Mouse (Mus musculus) heart, adult 2 months (tissue): ENCODE data around the gene Vegfb. TPM values are rescaled to one million over a fixed set of nuclear protein-coding genes. Genes with fewer than 3 reads are reported as not detected.

ENCODE experiments used
- DNase-seq, 2 experiments: peaks; one replicate each; pipeline ENCODE4 v3.0.0; 2021
- H3K27ac ChIP-seq: fragments of 200-600 bp; 2 replicates; pipeline ENCODE4 v1.8.1; 2022
- H3K27me3 ChIP-seq: fragments of 200-500 bp; 2 replicates; pipeline ENCODE4 v1.6.1; 2012; ENCODE audit warnings: mild to moderate bottlenecking, low read length, inconsistent platforms, mixed read lengths; ENCODE audit not compliant: control insufficient read depth, insufficient read depth
- H3K36me3 ChIP-seq: fragments of 200-500 bp; 2 replicates; pipeline ENCODE4 v1.6.1; 2012; ENCODE audit warnings: low read length, inconsistent platforms; ENCODE audit not compliant: control insufficient read depth, insufficient read depth
- H3K4me1 ChIP-seq: fragments of 200-500 bp; 2 replicates; pipeline ENCODE4 v1.6.1; 2011; ENCODE audit warnings: low read length; ENCODE audit not compliant: control insufficient read depth, insufficient read depth
- H3K4me3 ChIP-seq: fragments of 200-600 bp; 2 replicates; pipeline ENCODE4 v1.8.1; 2022
- H3K79me2 ChIP-seq: fragments of 200-500 bp; replicated peaks from 2 replicates; pipeline ENCODE4 v1.6.1; 2012; ENCODE audit warnings: mild to moderate bottlenecking, inconsistent platforms, low read length, moderate library complexity, mixed read lengths; ENCODE audit not compliant: control insufficient read depth, insufficient read depth
- H3K9ac ChIP-seq: fragments of 200-500 bp; 2 replicates; pipeline ENCODE4 v1.6.1; 2012; ENCODE audit warnings: low read depth, mild to moderate bottlenecking, control low read depth, inconsistent platforms, low read length, mixed read lengths
- CTCF ChIP-seq: fragments of 200-600 bp; IDR thresholded peaks from 2 replicates; pipeline ENCODE4 v1.8.1; 2022; ENCODE audit warnings: antibody characterized with exemption, mild to moderate bottlenecking, moderate library complexity
- EP300 ChIP-seq: fragments of 200-500 bp; IDR thresholded peaks from 2 replicates; pipeline ENCODE4 v1.6.1; 2011; ENCODE audit warnings: low read depth, low read length, control low read depth; ENCODE audit not compliant: insufficient read depth
- POLR2A ChIP-seq: fragments of 200-500 bp; IDR thresholded peaks from 2 replicates; pipeline ENCODE4 v1.6.1; 2011; ENCODE audit warnings: mild to moderate bottlenecking, low read depth, low read length, control low read depth; ENCODE audit not compliant: insufficient read depth
- WGBS: fragments of 180-500 bp; shearing (Covaris S2); methylation state at CpG from one replicate; pipeline ENCODE4 v1.1.7; 2018; 5-methylcytosine and 5-hydroxymethylcytosine counted together
- intact Hi-C: fragments of 180-260 bp; cut with DNase I; formaldehyde crosslinking; loops from one replicate; pipeline ENCODE4 v1.15.1; 2025
- polyA plus RNA-seq: library from polyadenylated mRNA; depleted of rRNA; stranded (reverse); fragments of >200 nt; gene quantifications from 2 replicates; pipeline ENCODE4 v1.2.3, GENCODE M21; 2012
- total RNA-seq, 2 experiments: library from RNA; stranded (reverse); gene quantifications; 2 replicates each; pipeline ENCODE4 v1.2.3; 2021

The Vegfb gene
- total and polyA plus RNA-seq, 3 experiments = 355 to 501 (median 413) TPM

DNA sequence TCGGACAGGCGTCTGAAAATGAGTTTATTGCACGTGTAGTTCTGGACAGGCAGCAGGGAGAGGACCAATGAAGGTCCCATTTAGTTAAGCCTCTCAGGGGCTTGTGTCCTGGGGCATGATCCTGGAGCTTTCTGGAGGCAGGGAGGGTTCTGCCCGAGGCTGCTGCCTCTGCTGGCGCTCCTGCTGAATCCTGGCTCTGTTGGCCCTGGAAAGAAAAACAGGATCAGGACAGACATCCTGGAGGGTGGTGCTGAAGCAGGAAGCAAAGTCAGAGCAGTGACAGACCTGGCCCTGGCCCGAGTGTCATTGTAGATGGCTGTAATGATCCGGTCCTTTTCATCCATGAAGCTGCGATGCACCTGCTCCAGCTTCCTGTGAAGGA lies 444 bp upstream of the Vegfb start:
- intact Hi-C loops = no loop called here
- Histone ChIP-seq H3K4me3 (peak overlapping the region; percentile 76), H3K79me2 (peaks cover 2% of the 10 kb centered on the region; the same call in 1 of the 2 replicates), H3K9ac (peak overlapping the region; percentile 89), H3K4me1 (peaks cover 8% of the 10 kb centered on the region), H3K27ac (peak overlapping the region; percentile 94), H3K27me3 (no peaks in the 10 kb centered on the region), H3K36me3 (no peaks in the 10 kb centered on the region)
- TF ChIP-seq CTCF (no peak), POLR2A (no peak; the same call in 1 of the 2 replicates), EP300 (no peak)
- 4% methylated on average over 8 of the region's 8 CpGs for WGBS
- DNase-seq = no peak

DNA sequence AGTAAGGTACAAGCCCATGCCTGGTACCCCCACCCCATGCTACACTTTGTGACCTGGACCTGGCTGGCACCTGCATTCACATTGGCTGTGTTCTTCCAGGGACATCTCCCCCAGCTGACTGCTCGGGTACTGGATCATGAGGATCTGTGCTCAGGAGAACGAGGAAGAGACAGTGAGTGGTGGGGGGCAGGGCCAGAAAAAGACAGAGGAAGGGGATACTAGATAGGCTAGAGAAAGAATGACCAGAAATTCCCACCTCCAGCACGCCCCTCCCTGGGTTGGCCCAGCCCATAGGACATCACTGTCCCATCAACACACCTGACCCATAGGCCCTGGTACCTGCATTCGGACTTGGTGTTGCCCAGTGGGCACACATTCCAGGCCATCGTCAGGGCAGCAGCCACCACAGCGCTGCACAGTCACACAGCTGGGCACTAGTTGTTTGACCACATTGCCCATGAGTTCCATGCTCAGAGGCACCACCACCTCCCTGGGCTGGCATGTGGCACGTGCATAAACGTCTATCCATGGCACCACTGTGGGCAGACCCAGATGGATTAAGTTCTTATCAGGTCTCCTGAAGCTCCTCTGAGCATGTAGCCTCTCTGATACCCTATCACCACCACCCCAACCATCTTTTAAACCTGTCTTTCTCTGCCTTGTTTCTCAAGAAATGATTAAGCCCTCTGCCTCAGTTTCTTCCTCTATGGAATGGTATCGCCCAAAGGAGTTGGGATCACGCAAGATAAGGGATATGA lies 1.3 kb downstream of the Vegfb start:
- WGBS = 65% methylated on average over 10 of the region's 10 CpGs
- H3K9ac ChIP-seq = peak overlapping the region; percentile 89
- H3K36me3 ChIP-seq = no peaks in the 10 kb centered on the region

DNA sequence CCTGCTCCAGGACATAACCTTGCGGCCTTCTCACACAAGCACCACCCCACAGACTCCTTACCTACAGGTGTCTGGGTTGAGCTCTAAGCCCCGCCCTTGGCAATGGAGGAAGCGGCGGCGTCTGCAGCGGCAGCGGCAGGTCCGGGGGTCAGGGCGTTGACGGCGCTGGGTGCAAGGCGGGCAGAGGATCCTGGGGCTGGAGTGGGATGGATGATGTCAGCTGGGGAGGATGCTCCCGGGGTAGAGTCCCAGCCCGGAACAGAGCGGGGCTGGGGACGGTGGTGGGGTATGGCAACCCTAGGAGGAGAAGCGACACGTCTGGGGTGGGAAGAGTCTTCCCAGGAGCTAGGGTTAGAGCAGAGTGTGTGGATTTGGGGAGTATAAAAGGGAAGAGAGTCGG lies 2.2 kb downstream of the Vegfb start:
- DNase-seq = peak in 1 of 2 experiments; percentile 24
- Histone ChIP-seq H3K79me2 (peaks cover 2% of the 10 kb centered on the region; the same call in 1 of the 2 replicates), H3K4me3 (no peak overlapping the region), H3K9ac (no peak overlapping the region), H3K27ac (no peak overlapping the region), H3K27me3 (no peaks in the 10 kb centered on the region), H3K36me3 (no peaks in the 10 kb centered on the region), H3K4me1 (peaks cover 6% of the 10 kb centered on the region)
- intact Hi-C loops = no loop called here
- TF ChIP-seq CTCF (no peak), POLR2A (no peak), EP300 (no peak)
- 88% methylated on average over 19 of the region's 19 CpGs for WGBS

More for the DNA sequence above, 1.3 kb downstream of the Vegfb start:
- Histone ChIP-seq H3K4me3 (peak overlapping the region; percentile 76), H3K27me3 (no peaks in the 10 kb centered on the region), H3K79me2 (peaks cover 2% of the 10 kb centered on the region; the same call in 1 of the 2 replicates), H3K27ac (peak overlapping the region; percentile 94), H3K4me1 (peaks cover 6% of the 10 kb centered on the region)
- no peak for DNase-seq
- no peak for TF ChIP-seq POLR2A
- no peak for TF ChIP-seq CTCF
- no peak for TF ChIP-seq EP300
- intact Hi-C loops = no loop called here

DNA sequence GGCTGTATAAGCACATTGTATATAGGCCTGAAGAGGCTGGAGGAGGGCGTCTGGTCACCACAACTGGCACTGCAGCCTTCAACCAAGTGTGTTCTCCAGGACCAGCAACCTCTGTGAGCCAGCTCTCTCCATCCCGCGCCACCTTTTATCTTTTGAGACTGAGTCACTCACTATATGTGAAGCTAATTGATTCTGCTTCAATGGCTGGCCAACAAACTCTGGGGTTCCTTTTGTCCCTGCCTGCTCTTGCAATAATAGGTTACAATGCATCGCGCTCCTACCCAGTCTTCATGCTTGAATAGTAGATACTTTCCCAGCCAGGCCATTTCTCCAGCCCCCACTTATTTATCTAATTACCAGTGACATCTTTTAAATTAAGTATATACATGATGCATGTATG lies 3.8 kb downstream of the Vegfb start:
- WGBS = 93% methylated on average over 5 of the region's 5 CpGs
- Histone ChIP-seq H3K79me2 (peaks cover 2% of the 10 kb centered on the region; the same call in 1 of the 2 replicates), H3K9ac (no peak overlapping the region), H3K4me1 (peaks cover 6% of the 10 kb centered on the region), H3K27me3 (no peaks in the 10 kb centered on the region), H3K4me3 (no peak overlapping the region), H3K27ac (no peak overlapping the region), H3K36me3 (no peaks in the 10 kb centered on the region)
- DNase-seq = no peak
- TF ChIP-seq CTCF (no peak), EP300 (no peak), POLR2A (no peak)
- intact Hi-C loops = no loop called here

DNA sequence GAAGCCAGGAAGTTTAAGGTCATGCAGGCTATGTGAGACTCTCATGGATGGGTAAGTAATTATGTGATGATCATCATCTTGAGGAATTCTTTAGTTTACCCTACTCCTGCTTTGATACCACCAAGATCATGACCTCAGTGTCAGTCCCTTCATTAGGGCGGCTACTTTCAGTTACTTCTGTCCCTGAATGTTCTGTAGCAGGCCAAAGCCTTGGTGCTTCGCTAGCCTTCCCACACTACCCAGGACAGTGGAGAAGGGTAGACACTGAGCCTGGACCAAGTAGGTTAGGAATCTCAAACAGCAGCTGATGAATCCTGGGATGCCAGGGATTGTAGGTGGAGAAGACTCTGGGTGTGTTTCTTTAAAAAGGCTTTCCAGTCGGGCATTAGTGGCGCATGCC lies 6.0 kb downstream of the Vegfb start:
- no peak for DNase-seq
- peak overlapping the region; percentile 97 for H3K27ac ChIP-seq
- no peaks in the 10 kb centered on the region for H3K27me3 ChIP-seq
- intact Hi-C loops = loop anchor here (1.0 kb wide), 1 partner anchor 10 kb away; no protein-coding TSS in a partner anchor
- H3K4me1 ChIP-seq = peaks cover 6% of the 10 kb centered on the region
- no peak overlapping the region for H3K9ac ChIP-seq
- TF ChIP-seq POLR2A (no peak), CTCF (no peak), EP300 (no peak)
- H3K4me3 ChIP-seq = no peak overlapping the region; the same call in 1 of the 2 replicates
- 86% methylated on average over 4 of the region's 4 CpGs for WGBS
- H3K36me3 ChIP-seq = no peaks in the 10 kb centered on the region
- H3K79me2 ChIP-seq = peaks cover 2% of the 10 kb centered on the region; the same call in 1 of the 2 replicates

DNA sequence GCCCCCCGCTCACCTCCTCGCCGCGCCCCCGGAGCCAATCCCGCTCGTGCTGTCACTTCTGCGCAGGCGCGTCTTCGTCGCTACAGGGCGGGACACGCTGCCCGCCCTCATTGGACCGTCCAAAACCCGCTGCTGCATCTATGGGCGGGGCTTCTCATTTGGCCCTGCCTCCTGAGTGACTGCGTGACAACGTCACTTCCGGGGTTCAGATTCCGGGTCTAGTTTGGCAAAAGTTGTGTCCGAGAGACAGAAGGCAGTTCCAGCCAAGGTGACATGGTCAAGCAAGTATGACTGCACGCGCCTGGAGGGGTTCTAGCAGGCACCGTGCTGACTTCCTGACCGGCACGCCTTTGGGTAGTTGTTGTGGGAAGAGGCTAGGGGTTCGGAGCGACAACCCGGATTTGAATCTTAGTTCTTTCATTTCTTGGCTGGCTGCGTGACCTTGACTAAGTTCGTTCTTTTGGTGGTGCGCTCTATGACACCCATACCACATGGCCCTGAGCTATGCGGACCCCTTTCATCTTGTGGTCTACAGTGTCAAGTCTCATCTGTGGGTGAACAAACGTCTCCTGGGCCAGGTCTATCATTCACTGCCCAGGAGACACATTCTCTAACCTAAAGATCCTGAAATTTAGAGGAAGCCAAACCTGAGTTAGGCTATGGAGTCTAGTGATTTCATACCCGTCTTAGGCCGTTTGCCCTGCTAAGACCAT lies 6.9 kb downstream of the Vegfb start, which contains the start of gene Fkbp2:
Gene Fkbp2 (minus strand): TSS at position 121 of the 713 bp plus-strand sequence.
- intact Hi-C loops = loop anchor here (1.0 kb wide), 1 partner anchor 11 kb away; no protein-coding TSS in a partner anchor
- WGBS = 1% methylated on average over 36 of the region's 38 CpGs
- Histone ChIP-seq H3K9ac (peak within 1 kb of the TSS; percentile 77), H3K27me3 (no peaks in the 10 kb centered on the region), H3K36me3 (no peaks in the 10 kb centered on the region), H3K4me3 (peak within 1 kb of the TSS; percentile 95), H3K27ac (peak within 1 kb of the TSS; percentile 97), H3K4me1 (peaks cover 3% of the 10 kb centered on the region; the same call in 1 of the 2 replicates), H3K79me2 (no peaks in the 10 kb centered on the region)
- TF ChIP-seq CTCF (no peak), POLR2A (peak; percentile 100), EP300 (peak; percentile 84)
- peak; percentile 99 for DNase-seq
